Mouse (Mus musculus) embryonic fibroblast, embryonic 13.5 days (primary cell): ENCODE data around the gene Acads.

Source experiments
- CTCF ChIP-seq: IDR thresholded peaks from 2 replicates; pipeline ENCODE4 v1.5.1; 2011; ENCODE audit warnings: mild to moderate bottlenecking, control low read depth, low read length, moderate library complexity, borderline replicate concordance; ENCODE audit not compliant: insufficient read depth
- POLR2A ChIP-seq: IDR thresholded peaks from 2 replicates; pipeline ENCODE4 v1.6.1; 2011; ENCODE audit warnings: low read depth, mild to moderate bottlenecking, control low read depth, low read length, moderate library complexity

DNA sequence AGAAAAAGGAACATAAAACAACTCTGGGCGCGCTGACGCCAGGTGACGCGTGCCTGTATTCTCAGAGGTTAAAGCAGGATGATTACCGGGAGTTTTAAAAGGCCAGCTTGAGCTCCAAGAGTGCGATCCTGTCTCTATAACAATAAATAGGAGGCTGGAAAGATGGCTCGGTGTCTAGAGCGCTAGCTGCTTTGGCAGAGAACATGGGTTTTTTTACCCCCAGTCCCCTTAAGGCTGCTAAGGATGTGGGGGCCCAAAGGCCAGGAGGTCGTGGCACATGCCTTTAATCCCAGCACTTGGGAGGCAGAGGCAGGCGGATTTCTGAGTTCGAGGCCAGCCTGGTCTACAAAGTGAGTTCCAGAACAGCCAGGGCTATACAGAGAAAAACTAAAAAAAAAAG lies 40.0 kb upstream of the Acads start:
- TF ChIP-seq POLR2A (no peak), CTCF (no peak)
